Mouse (Mus musculus) kidney, postnatal 36 days (tissue): ENCODE data around the gene Smim9.

Experiments used
- DNase-seq, 2 experiments: peaks; one replicate each; pipeline ENCODE4 v3.0.0; 2021 to 2022; ENCODE audit warnings: mixed read lengths in 2 of 2

Smim9 gene

GRCm38 (mm10) chrX:75163670-75164069, at the start of gene Smim9:
TSS of gene Smim9 (minus strand) at chrX:75163770.
- DNase-seq: no peak

DNA sequence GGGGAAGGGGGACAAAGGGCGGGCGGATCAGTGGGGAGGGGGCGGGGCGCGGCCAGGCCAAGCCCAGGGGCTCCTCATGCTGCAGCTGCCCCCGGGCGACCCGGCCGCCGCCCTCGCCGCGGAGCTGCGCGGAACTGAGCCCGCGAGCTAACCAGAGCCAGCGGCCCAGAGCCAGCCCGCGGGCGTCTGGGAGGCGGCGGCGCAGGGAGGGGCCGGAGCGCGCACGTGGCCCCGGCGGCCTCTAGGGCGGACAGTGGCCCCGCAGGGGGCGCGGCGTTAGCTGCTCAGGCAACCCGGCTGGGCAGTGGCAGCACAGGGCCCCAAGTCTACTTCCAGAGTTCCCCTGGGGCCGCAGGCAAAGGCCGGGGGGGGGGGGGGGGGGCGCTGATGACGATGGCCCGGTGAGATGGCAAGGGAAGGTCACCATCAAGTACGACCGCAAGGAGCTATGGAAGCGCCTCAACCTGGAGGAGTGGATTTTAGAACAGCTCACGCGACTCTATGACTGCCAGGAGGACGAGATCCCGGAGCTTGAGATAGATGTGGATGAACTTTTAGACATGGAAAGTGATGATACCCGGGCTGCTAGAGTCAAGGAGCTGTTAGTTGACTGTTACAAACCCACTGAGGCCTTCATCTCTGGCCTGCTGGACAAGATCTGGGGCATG, 7.9 kb downstream of the Smim9 start:
- peak; percentile 54 to 77 for DNase-seq

- DNase-seq: no peak
These were observed 11.3 kb downstream of the Smim9 start for GRCm38 (mm10) chrX:75152249-75152648.

DNA sequence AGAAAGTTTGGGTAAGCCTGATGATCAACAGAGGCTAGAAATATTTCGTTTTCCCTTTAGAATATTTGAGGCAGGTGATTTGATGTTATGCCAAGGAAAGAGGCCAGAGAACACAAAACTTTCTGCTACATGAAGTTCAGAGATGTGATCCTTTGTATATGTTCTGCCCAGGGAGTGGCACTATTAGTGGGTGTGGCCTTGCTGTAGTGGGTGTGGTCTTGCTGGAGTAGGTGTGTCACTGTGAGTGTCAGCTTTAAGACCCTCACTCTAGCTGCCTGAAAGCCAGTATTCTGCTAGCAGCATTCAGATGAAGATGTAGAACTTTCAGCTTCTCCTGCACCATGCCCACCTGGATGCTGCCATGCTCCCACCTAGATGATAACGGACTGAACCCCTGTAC, 13.3 kb downstream of the Smim9 start:
- no peak for DNase-seq

DNA sequence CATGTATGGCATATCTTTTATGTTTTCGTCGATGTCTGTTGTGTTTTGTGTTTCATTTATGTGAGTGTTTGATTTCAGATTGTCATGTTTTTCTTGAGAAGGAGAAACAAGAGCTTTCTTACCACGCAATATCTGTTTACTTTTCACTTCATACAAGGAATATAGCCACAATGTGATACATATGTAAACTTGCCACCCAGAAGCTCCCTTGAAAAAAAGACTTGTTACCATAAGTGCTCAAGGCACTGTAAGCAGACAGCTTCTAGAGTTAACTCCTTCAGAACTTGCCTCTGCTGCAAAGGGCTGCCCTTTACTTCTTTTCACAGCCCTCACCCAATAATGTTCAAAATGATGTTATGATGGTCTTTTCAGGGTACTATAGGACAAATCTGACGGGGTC, 15.2 kb downstream of the Smim9 start:
- DNase-seq: no peak

- peak; percentile 14 to 58 for DNase-seq
These were observed 20.4 kb downstream of the Smim9 start for GRCm38 (mm10) chrX:75143124-75143555.

- no peak for DNase-seq
These were observed 25.4 kb downstream of the Smim9 start for GRCm38 (mm10) chrX:75138182-75138581.

DNA sequence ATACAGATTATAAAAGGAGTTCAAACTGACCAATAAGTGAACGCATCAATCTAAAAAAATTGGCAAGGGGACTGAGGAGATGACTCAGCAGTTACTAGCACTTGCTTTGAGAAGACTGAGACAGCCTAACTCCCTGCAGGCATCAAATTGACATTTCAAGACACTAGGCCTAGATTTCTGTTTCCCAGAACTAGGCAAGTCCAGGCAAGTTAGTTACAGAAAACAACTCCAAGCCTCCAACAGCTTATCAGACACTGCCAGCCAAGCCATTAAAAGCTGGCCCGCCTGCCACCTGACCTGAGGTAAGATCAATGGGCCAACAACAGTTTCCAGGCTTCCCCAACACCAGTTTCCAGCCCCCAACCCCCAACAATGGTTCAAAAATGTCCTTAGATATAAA, 25.8 kb downstream of the Smim9 start:
- no peak for DNase-seq

GRCm38 (mm10) chrX:75136938-75137337, 26.6 kb downstream of the Smim9 start:
- peak in 1 of 2 experiments; percentile 25 for DNase-seq

GRCm38 (mm10) chrX:75130467-75131160, 33.0 kb downstream of the Smim9 start, which contains the start of gene Mpp1:
TSS of gene Mpp1 (minus strand) at chrX:75131016.
- DNase-seq: peak; percentile 85 to 88

- no peak for DNase-seq
These were observed 34.1 kb downstream of the Smim9 start for GRCm38 (mm10) chrX:75129474-75129873.

- DNase-seq: peak; percentile 41 to 68
These were observed 35.1 kb downstream of the Smim9 start for GRCm38 (mm10) chrX:75128333-75128980.

DNA sequence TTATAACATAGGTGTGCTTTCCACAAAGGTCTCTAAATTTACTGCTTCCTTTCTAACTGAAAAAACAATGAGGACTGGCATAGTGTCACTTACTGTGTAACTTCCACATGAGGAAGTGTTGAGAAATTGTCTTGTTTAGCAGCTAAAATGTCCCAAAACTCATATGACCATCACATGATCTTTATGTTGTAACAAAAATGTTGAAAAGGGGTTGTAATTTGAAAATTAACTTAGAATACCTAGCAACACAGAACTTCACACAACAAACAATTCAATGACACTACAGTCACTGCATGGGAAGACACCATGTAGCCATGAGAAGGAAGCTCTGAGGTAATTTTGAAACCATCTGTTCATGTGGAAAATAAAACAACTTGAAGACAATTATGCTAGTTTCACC, 36.7 kb downstream of the Smim9 start:
- DNase-seq: no peak

- peak in 1 of 2 experiments; percentile 54 for DNase-seq
These were observed 38.0 kb downstream of the Smim9 start for GRCm38 (mm10) chrX:75125606-75126005.

DNA sequence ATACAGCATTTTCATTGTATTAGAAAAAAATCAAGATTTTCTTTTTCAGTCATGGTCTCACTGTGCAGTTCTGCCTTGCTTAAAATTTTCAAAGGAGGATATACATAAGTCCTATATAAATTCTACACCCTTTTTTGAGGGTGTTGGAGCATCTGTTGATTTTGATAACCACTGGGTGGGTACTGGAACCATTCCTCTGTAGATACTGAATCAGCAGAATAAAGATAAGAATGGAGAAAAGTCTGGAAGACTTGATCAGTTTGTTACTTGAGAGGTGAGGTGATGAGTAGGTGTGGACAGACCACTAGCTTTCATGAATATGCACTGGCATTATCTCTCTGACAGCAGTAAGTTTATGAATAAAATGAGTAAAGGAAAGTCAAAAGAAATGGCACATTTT, 48.0 kb downstream of the Smim9 start:
- DNase-seq: no peak

- DNase-seq: no peak
These were observed 61.3 kb downstream of the Smim9 start for GRCm38 (mm10) chrX:75102293-75102692.

DNA sequence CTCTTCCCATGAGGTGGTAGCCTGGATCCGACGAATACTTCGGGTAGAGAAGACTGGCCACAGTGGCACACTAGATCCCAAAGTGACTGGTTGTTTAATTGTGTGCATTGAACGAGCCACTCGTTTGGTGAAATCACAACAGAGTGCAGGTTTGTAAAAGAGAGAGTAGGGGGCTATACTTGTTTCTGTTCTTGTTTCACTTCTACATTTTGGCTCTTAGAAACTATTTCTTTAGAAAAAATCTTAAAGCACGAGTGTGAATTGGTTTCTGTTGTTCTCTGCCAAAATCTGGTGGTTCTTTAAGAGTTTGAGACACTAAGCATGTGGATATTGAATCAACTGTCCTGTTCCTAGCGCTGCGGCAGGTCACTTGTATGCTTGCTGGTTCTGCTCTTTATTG, 64.8 kb downstream of the Smim9 start:
- no peak for DNase-seq

DNA sequence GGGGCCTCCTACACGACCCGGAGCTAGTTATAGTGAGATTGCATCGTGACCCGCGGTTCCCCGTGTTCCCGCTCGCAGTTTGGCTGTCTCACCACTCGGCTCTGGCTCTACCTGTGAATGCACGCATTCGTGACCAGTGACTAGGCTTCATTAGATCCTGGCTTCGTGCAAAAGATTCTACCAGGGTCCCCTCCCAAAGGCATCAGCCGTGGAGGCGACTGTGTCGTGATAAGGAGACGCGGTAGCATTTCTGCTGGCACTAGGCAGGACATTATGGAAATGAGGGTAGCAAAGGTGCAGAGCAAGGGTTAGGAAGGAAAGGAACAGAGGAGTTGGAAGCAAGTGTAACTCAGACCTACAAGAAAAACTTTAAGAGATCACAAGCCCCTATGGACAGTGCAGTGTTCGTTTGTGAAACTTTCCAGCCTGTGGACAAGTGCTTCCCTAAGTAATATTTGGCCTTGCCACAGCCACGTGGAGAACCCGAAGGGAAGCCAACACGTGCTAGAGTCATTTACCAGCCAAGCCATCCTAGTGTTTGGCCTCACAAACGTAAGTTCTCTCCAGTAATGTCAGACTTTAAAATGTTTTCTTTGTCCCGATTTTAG, 67.3 kb downstream of the Smim9 start:
- peak in 1 of 2 experiments; percentile 20 for DNase-seq
